Mouse (Mus musculus) spleen, adult 18-20 months (tissue): ENCODE results near the gene Lrp6.

ENCODE experiments used
- DNase-seq, 2 experiments: peaks; one replicate each; pipeline ENCODE4 v3.0.0; 2022; ENCODE audit warnings: mixed read lengths in 2 of 2

Gene Lrp6

DNA sequence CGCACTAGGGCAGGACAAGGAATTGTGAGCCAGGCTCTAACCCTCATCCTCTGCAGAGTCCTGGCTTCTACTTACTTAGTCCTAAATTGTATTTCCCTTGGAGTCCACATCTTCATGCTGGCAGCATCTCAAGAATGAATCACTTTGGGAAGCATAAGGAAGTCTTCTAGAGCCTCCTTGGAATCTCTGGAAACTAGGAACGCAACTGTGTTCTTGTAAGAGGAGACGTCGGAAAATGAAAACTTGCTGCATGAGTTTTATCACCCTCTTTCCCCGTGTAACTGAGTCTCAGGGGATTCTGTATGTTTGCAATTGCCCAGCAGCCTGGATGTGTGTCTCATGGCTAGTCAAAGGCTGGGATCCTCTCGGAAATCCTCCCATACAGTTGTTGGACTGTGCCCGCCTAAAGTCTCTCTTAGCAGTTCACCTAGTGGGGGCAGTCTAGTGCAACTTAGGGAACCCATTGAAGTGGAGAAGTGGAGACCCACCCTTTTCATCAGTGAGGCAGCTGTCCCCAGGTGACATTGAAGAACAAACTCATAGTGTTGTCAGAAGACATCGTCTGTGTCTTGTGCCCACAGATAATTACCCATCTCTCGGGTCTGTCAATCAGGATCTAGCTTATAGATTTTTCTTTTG, 136.5 kb downstream of the Lrp6 start:
- no peak for DNase-seq

DNA sequence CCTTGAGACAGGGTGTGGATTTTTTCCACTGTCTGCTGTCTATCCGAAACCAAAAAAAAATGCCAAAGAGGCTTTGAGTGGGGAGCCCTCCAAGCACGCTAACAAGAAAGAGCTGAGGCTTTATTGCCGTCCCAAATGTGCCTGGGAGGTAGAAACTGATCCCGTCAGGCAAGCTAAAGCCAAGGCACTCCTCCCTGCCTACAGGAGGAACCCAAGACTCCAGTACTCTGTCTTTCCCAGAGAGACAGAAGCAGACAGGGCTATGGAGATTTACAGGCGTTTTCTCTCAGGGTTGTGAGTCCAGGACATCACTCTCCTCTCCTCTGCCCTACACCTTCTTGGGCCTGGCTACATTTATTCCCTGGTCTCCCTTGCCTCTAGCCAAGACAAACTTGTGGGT, 138.3 kb downstream of the Lrp6 start:
- DNase-seq: no peak

GRCm38 (mm10) chr6:134427165-134427564, 139.6 kb downstream of the Lrp6 start:
- no peak for DNase-seq

DNA sequence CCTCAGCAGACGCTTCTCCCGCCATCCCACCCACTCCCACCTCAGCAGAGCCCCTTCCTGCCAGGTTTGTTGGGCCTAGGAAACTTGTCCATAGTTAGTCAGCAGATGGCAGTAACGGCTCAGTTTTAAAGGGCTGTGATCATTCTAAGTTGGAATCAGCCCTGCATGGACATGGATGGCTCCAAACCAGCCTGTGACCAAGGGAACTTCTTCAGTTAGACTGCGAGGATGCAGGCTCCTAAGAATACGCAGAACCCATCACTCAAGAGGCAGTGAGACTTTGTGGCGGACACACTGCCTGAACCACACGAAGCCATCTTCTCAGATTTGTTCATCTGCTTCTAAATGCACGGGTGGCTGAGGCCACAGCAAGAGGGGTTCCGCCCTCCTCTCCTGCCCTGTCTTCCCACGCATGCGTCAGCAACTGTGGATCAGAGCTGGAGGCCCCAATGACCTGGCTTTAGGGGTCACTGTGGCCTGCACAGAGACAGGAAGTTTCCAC, 141.5 kb downstream of the Lrp6 start:
- peak in 1 of 2 experiments; percentile 14 for DNase-seq

GRCm38 (mm10) chr6:134421921-134422320, 144.8 kb downstream of the Lrp6 start:
- DNase-seq: no peak

- DNase-seq: no peak
Measured at GRCm38 (mm10) chr6:134420375-134420774, 146.4 kb downstream of the Lrp6 start.

DNA sequence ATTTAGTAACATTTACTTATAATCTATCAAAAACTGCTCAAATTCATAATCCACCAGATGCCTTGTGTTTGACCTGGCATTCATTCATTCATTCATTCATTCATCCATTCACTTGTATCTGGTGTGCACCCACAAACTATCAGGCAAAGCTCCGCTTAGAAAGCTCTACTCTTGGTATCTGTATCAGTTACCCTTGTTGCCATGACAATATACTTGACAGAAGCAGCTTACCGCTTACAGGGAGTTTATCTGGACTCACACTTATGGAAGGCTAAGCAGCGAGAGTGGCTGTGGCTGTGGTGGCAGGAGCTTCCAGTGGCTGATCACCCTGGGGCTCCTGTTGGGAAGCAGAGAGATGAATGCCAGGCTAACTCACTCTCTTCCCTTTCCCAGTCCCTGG, 148.9 kb downstream of the Lrp6 start:
- DNase-seq: no peak

DNA sequence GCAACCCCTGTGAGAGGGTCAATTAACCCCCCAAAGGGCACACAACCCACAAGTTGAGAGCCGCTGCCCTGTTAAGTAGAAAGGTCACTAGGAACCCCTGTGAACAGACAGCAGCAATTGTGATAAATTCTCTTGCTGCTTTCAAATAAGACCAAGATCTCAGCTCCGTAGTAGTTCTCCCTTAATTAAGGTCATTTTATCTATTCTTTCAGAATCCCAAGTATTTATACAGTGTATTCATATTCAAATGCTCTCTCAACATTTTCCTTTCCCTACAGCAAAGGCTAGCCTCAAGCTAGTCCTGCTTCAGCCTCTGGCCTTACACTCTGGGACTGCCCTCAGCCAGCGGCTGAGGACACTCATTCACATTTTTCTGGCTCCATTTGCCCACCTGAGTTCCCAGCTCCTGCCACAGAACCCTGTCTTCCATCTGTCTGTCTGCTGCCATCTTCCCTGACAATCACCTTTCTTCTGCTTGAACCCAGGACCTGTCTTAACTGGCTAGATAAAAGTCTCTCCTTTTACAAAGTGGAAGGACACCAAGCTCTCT, 150.1 kb downstream of the Lrp6 start:
- DNase-seq: no peak

- no peak for DNase-seq
Measured at GRCm38 (mm10) chr6:134414532-134414883, 152.3 kb downstream of the Lrp6 start.

DNA sequence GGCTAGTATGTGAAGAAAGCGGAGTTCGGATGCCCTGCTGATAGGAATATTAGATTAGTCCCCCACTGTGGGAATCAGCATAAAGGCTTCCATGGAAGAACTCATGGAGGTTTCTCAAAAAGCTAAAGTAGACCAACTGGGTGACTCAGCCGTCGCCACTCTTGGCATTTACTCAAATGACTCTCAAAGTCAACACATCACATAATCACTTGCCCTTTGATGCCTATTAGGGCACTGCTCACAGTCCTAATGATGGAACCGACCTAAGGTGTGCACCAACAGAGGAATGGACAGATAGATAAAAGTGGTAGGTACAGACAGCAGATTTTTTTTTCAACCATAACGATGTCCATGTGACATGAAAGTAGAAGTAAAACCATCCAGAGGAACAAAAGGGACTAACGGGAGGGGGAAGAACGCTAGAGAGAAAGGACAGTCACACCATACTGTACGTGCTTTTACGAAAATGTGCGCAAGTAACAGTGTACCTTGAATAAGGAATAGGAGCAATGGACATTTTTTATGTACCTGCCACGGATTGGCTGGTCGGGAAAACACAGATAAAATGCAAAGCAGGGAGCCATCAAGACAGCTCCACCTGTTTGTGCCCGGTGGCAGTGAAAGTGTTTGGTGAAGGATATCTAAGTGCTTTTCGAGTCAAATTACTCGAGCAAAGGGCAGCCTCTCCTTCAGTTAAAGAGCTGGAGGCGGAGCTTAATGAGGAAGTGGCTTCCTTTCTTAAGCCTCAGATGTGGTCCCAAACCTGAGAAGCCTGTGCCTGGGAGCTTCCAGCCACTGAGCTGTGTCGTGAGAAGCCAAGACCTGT, 152.8 kb downstream of the Lrp6 start:
- DNase-seq: peak in 1 of 2 experiments; percentile 7

DNA sequence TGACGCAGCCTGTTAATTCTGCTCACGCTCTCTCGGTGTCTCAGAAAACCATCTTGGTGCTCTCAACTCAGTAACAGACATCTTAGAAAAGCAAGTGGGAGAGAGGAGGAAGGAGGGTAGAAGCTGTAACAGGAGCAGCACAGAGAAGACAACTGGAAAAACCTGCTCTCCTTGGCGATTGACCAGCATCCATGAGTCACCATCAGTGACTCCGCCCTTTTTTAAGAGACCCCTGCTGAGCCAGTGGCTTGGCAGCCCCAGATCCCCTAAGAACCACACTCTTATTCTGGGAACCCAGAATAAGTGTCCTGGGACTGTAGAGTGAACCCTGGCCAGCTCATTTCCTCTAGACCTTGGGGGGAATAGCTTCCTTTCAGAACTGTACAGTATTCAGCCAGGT, 159.5 kb downstream of the Lrp6 start:
- no peak for DNase-seq

GRCm38 (mm10) chr6:134403684-134404070, 163.1 kb downstream of the Lrp6 start:
- DNase-seq: no peak

GRCm38 (mm10) chr6:134402914-134403683, 163.7 kb downstream of the Lrp6 start:
- peak in 1 of 2 experiments; percentile 54 for DNase-seq
